In the genomic region with DNA sequence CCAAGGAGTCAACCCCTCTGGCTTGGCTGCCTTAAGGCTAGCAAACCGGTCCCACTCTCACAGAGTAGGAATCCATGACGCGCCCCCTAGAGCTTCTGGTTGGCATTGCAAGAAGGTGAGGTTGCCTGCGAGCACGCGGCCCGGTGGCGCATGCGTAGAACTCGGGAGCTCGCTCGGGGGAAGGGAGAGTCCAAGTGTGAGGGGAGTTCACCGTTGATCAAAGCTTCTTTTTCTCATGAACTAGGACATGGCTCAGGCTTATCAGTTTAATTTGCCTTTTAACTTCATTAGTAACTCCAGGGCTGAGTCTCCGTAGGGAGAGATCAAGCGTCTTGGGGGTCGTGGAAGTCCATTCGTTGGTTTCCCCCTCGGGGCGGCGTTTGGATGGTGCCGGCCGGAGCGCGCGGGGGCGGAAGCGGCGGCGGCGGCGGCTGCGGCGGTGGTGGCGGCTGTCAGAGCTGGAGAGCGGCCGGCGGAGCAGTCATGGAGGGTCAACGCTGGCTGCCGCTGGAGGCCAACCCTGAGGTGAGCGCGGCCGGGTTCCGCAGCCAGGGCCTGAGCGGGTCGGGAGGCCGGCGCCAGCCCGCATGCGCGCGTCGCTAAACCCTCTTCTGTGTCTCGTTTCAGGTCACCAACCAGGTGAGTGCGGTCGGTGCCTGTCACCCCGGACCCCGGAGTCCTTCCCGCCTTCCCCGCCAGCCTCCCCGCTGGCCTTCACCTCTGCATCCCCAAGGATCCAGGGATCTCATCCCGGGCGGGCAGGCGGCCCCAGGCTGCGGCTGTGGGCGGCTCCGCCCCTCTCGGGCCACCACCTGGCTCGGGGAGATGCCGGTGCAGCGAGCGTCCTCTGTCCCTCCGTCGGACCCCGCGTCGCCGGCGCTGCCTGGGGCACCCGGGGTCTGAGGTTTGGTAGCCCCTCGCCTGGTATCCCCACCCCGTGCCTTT, we compare ENCODE assay signal across 8 mouse cellular contexts. TPM values are rescaled to one million over a fixed set of nuclear protein-coding genes. Genes with fewer than 3 reads are reported as not detected.
A peak's percentile ranks its signal among the peaks of the same experiment; 100 is the strongest.
DNase-seq lines count a peak whose midpoint lies in the region; ATAC-seq and TF ChIP-seq lines count a peak whose summit lies in the region.

Uchl3 (plus strand) TSS at position 387 of the 945 bp plus-strand sequence.

- H3K27me3 ChIP-seq in embryonic facial prominence, embryonic 13.5 days, result no peaks in the 10 kb centered on the region
- no peaks in the 10 kb centered on the region for H3K27me3 ChIP-seq in heart, adult 2 months (ENCODE audit: control insufficient read depth, insufficient read depth, low read length)
- H3K27me3 ChIP-seq in limb, embryonic 13.5 days, result no peaks in the 10 kb centered on the region
- H3K27me3 ChIP-seq in midbrain, embryonic 16.5 days (ENCODE audit: control insufficient read depth, insufficient read depth, low read depth, low read length), result no peaks in the 10 kb centered on the region

- H3K4me2 ChIP-seq in embryonic facial prominence, embryonic 13.5 days, result peak within 1 kb of the TSS; percentile 85
- peak within 1 kb of the TSS; percentile 95 for H3K4me2 ChIP-seq in limb, embryonic 13.5 days (replicated peaks)
- H3K4me2 ChIP-seq in midbrain, embryonic 16.5 days (ENCODE audit: low read length), result peak within 1 kb of the TSS; percentile 77

- 0 out of 2 replicates have a peak, but pooled peaks have one; percentile 54 for TF ChIP-seq EP300 in heart, adult 2 months (IDR thresholded peaks at IDR 0.05; ENCODE audit: insufficient read depth, low read depth, low read length)

- peak within 1 kb of the TSS; percentile 89 for H3K9ac ChIP-seq in embryonic facial prominence, embryonic 13.5 days
- H3K9ac ChIP-seq in heart, adult 2 months (ENCODE audit: low read depth, low read length), result peak within 1 kb of the TSS; percentile 93
- H3K9ac ChIP-seq in limb, embryonic 13.5 days, result peak within 1 kb of the TSS; percentile 86
- H3K9ac ChIP-seq in midbrain, embryonic 16.5 days (ENCODE audit: low read depth, low read length), result peak within 1 kb of the TSS; percentile 94

- peak; percentile 75 for DNase-seq in 3134 (ENCODE audit: extremely low read depth, insufficient read length, low spot score)
- DNase-seq in adrenal gland, postnatal 36 days, result peak; percentile 97 to 98
- DNase-seq in heart, adult 2 months, result peak; percentile 93 to 98
- DNase-seq in kidney, adult 8-10 months, result peak; percentile 92 to 98
- peak; percentile 98 for DNase-seq in spleen, postnatal 10 days (ENCODE audit: low spot score in 2 of 2)

- intact Hi-C loops in heart, adult 2 months (cut with DNase I), result loop anchor here (1.0 to 5.0 kb wide), 4 partner anchors 14 to 192 kb away; partner anchors contain the start of genes Commd6 and Tbc1d4

- H3K9me3 ChIP-seq in embryonic facial prominence, embryonic 13.5 days, result no peaks in the 10 kb centered on the region
- H3K9me3 ChIP-seq in limb, embryonic 13.5 days, result no peaks in the 10 kb centered on the region
- no peaks in the 10 kb centered on the region for H3K9me3 ChIP-seq in midbrain, embryonic 16.5 days (replicated peaks; ENCODE audit: control insufficient read depth, low read length, poor library complexity, severe bottlenecking)

- H3K36me3 ChIP-seq in embryonic facial prominence, embryonic 13.5 days, result 0 out of 2 replicates have a peak, but pooled peaks cover 3% of the 10 kb centered on the region
- no peaks in the 10 kb centered on the region for H3K36me3 ChIP-seq in heart, adult 2 months (ENCODE audit: control insufficient read depth, insufficient read depth, low read length)
- H3K36me3 ChIP-seq in limb, embryonic 13.5 days, result no peaks in the 10 kb centered on the region
- no peaks in the 10 kb centered on the region for H3K36me3 ChIP-seq in midbrain, embryonic 16.5 days (ENCODE audit: control insufficient read depth, insufficient read depth, low read length)

- WGBS in embryonic facial prominence, embryonic 13.5 days, result under 1% methylated on average over 68 of the region's 81 CpGs
- WGBS in heart, adult 2 months, result under 1% methylated on average over 81 of the region's 81 CpGs
- under 1% methylated on average over 81 of the region's 81 CpGs for WGBS in limb, embryonic 13.5 days
- under 1% methylated on average over 79 of the region's 81 CpGs for WGBS in midbrain, embryonic 16.5 days

- TF ChIP-seq CTCF in heart, adult 2 months (IDR thresholded peaks at IDR 0.05), result no peak; the same call in 1 of the 2 replicates

- no peak for TF ChIP-seq POLR2A in heart, adult 2 months (IDR thresholded peaks at IDR 0.05; ENCODE audit: insufficient read depth, low read depth, low read length)

- H3K4me1 ChIP-seq in embryonic facial prominence, embryonic 13.5 days, result 0 out of 2 replicates have a peak, but pooled peaks cover 2% of the 10 kb centered on the region
- peaks cover 1% of the 10 kb centered on the region; the same call in 1 of the 2 replicates for H3K4me1 ChIP-seq in heart, adult 2 months (ENCODE audit: control insufficient read depth, insufficient read depth, low read length)
- H3K4me1 ChIP-seq in limb, embryonic 13.5 days, result peaks cover 4% of the 10 kb centered on the region
- peaks cover 13% of the 10 kb centered on the region for H3K4me1 ChIP-seq in midbrain, embryonic 16.5 days (ENCODE audit: control insufficient read depth, insufficient read depth, low read length)

- ATAC-seq in embryonic facial prominence, embryonic 13.5 days (ENCODE audit: insufficient number of reproducible peaks, insufficient read depth, low FRiP score, low TSS enrichment, low read depth), result peak; percentile 83
- ATAC-seq in limb, embryonic 13.5 days (ENCODE audit: low FRiP score, low read depth), result peak; percentile 93
- ATAC-seq in midbrain, embryonic 16.5 days, result peak; percentile 91

- H3K79me2 ChIP-seq in heart, adult 2 months (replicated peaks; ENCODE audit: control insufficient read depth, insufficient read depth, low read length), result no peaks in the 10 kb centered on the region

- H3K4me3 ChIP-seq in embryonic facial prominence, embryonic 13.5 days, result peak within 1 kb of the TSS; percentile 97
- peak within 1 kb of the TSS; percentile 99 for H3K4me3 ChIP-seq in heart, adult 2 months
- peak within 1 kb of the TSS; percentile 98 for H3K4me3 ChIP-seq in limb, embryonic 13.5 days
- H3K4me3 ChIP-seq in midbrain, embryonic 16.5 days (ENCODE audit: low read depth, low read length), result peak within 1 kb of the TSS; percentile 98

- H3K27ac ChIP-seq in embryonic facial prominence, embryonic 13.5 days, result 0 out of 2 replicates have a peak within 1 kb of the TSS, but pooled peaks have one; percentile 64
- peak within 1 kb of the TSS; percentile 93 for H3K27ac ChIP-seq in heart, adult 2 months
- peak within 1 kb of the TSS; percentile 22; the same call in 1 of the 2 replicates for H3K27ac ChIP-seq in limb, embryonic 13.5 days
- H3K27ac ChIP-seq in midbrain, embryonic 16.5 days (ENCODE audit: low read length), result peak within 1 kb of the TSS; percentile 84

RNA-seq across cellular contexts. Expression of gene Uchl3, which starts in this region (rescaled TPM):
- total RNA-seq in adrenal gland, postnatal 36 days (2021), result 10 to 100 TPM; 38.7 to 43.8 TPM
- 125 and 127 TPM in 2 replicates for polyA plus RNA-seq in embryonic facial prominence, embryonic 13.5 days (2015; fragmentation: Nextera tagmentation; extraction: Ambion mirVana)
- 10 to 100 TPM; 29.9 to 35.0 TPM for total RNA-seq in heart, adult 2 months (2021)
- polyA plus RNA-seq in heart, adult 2 months (2012; rRNA removed), result 18.5 and 26.9 TPM in 2 replicates
- 121 and 123 TPM in 2 replicates for polyA plus RNA-seq in limb, embryonic 13.5 days (2015; fragmentation: Nextera tagmentation; extraction: Ambion mirVana)
- 280 and 301 TPM in 2 replicates for polyA plus RNA-seq in midbrain, embryonic 16.5 days (2015; fragmentation: Nextera tagmentation; extraction: Ambion mirVana)

Comparison
In these comparisons a context has a peak if more than half of its experiments do, and no peak if none do; other contexts are left out.
1. Peak in every context shown above with its lines: DNase-seq, ATAC-seq, H3K4me3 ChIP-seq and H3K27ac ChIP-seq.
2. H3K27ac ChIP-seq: peak in every context shown above with its lines; median percentile 93 in heart, adult 2 months; 84 in midbrain, embryonic 16.5 days; 64 in embryonic facial prominence, embryonic 13.5 days; 22 in limb, embryonic 13.5 days.